Mouse (Mus musculus): ENCODE results near the gene Ifna11.
"Not testable (repeated sequence)": the region's sequence is repeated elsewhere in the genome, so short reads cannot be mapped to it uniquely, and the experiment has no call there.

DNA sequence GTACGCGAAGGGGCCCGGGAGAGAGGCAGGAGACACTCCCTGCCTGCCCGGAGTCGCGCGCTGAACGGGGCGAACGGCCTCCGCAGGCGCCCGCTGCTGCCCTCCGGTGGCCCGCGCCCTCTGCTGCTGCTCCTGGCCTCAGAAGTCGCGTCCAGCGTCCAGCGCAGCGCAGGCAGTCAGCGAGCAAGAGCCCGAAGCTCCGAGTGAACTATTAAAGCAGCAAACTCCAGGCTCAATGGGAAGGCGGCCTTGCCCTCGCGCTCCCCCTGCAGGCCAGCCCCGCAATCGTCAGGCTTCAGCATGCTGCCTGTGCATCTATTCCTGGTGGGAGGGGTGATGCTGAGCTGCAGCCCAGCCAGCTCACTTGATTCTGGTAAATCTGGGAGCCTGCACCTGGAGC, 43.1 kb upstream of the Ifna11 start, which contains the start of gene Gm13289:
- not testable (repeated sequence) for TF ChIP-seq CTCF (IDR thresholded peaks at IDR 0.05; ENCODE audit: borderline replicate concordance, extremely low read depth, insufficient read depth, insufficient read length); POLR2A (IDR thresholded peaks at IDR 0.05; ENCODE audit: borderline replicate concordance, extremely low read depth, insufficient read depth, insufficient read length, poor library complexity, severe bottlenecking)
